Mouse (Mus musculus) stomach, embryonic 16.5 days (tissue): ENCODE results near the gene Gm5796. TPM values are rescaled to one million over a fixed set of nuclear protein-coding genes. Genes with fewer than 3 reads are reported as not detected.
"Not testable (repeated sequence)": the region's sequence is repeated elsewhere in the genome, so short reads cannot be mapped to it uniquely, and the experiment has no call there.

Experiments used
- ATAC-seq: fragments of 200-750 bp; cut with Nextera tagmentation; 2 replicates; pipeline ENCODE4 v1.8.0; 2017; ENCODE audit warnings: moderate number of reproducible peaks, moderate TSS enrichment; ENCODE audit not compliant: insufficient read depth, low FRiP score
- H3K27ac ChIP-seq: fragments of 300-500 bp; sonication (generic); 2 replicates; pipeline ENCODE4 v1.5.1; 2014; ENCODE audit warnings: low read length
- H3K27me3 ChIP-seq: fragments of 300-500 bp; sonication (generic); 2 replicates; pipeline ENCODE4 v1.6.1; 2014; ENCODE audit warnings: low read length, control low read depth, mixed read lengths; ENCODE audit not compliant: control insufficient read depth, insufficient read depth
- H3K36me3 ChIP-seq: fragments of 300-500 bp; sonication (generic); 2 replicates; pipeline ENCODE4 v1.6.1; 2014; ENCODE audit warnings: low read length; ENCODE audit not compliant: control insufficient read depth, insufficient read depth
- H3K4me1 ChIP-seq: fragments of 300-500 bp; sonication (generic); 2 replicates; pipeline ENCODE4 v1.6.1; 2014; ENCODE audit warnings: low read length, control low read depth, mixed read lengths; ENCODE audit not compliant: control insufficient read depth, insufficient read depth
- H3K4me2 ChIP-seq: fragments of 300-500 bp; sonication (generic); 2 replicates; pipeline ENCODE4 v1.6.1; 2014; ENCODE audit warnings: low read depth, low read length, mixed read lengths
- H3K4me3 ChIP-seq: fragments of 300-500 bp; sonication (generic); replicated peaks from 2 replicates; pipeline ENCODE4 v1.5.1; 2014; ENCODE audit warnings: mild to moderate bottlenecking, low read length
- H3K9ac ChIP-seq: fragments of 300-500 bp; sonication (generic); 2 replicates; pipeline ENCODE4 v1.6.1; 2014; ENCODE audit warnings: low read length
- H3K9me3 ChIP-seq: fragments of 300-500 bp; sonication (generic); replicated peaks from 2 replicates; pipeline ENCODE4 v1.6.1; 2016; ENCODE audit warnings: low read length, control low read depth; ENCODE audit not compliant: control insufficient read depth
- WGBS: fragments of 180-500 bp; shearing (Covaris S2); extraction: QIAGEN DNeasy Blood & Tissue Kit; methylation state at CpG from one replicate; pipeline ENCODE4 v1.1.7; 2014; 5-methylcytosine and 5-hydroxymethylcytosine counted together
- polyA plus RNA-seq: library from polyadenylated mRNA; unstranded; fragments of >200 nt; fragmentation: Nextera tagmentation; extraction: Ambion mirVana; gene quantifications from 2 replicates; pipeline ENCODE4 v1.2.1, GENCODE M21; 2015

Gm5796 gene
- polyA plus RNA-seq: 0.42 TPM in 1 of 2 replicates, not detected in the other

DNA sequence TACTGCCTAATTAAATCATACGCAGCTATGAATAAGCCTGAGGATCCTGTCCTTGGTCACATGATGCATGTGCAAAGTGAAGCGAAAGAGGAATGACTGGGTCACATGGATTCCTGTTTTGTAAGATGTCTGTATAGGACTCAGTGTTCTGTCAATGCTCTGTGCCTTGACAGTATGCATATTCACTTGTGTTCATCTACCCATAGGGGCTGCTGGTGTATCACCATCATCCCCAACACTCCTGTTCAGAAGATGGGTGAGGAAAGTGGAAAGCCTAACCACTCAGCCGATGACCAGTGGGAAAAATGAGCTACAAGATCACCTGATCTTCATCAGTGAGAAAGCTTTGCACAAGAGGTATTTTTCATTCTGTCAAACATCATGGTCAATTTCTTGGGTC lies at the start of gene Gm5796:
TSS of gene Gm5796 (plus strand) at position 301 of the 400 bp plus-strand sequence.
- not testable (repeated sequence) for H3K9me3 ChIP-seq, H3K27me3 ChIP-seq, H3K36me3 ChIP-seq, H3K4me3 ChIP-seq, H3K4me1 ChIP-seq, ATAC-seq, H3K27ac ChIP-seq, H3K4me2 ChIP-seq, H3K9ac ChIP-seq
- no CpG with 5 or more reads among the region's 3 CpGs for WGBS

DNA sequence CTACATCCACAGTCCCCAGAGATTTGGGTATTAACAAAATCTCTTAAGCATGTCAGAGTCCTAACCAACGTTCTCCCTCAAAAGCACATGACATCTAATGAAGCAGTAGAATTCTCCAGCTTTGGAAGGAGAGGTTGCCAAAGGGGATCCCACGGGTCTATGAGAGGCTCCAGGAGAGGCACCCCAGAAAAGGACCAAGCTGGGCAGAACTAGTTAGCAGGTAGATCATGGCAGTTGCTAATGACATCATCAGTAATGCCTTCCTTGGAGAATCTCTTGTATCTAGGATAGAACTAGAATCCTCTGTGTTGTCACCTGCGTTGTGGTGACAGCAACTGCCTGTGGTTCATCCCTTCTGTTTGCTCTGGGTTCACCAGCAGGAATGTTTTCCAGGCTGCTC lies 25.6 kb upstream of the Gm5796 start, which contains the start of gene Gm3099:
TSS of gene Gm3099 (plus strand) at position 301 of the 400 bp plus-strand sequence.
- H3K4me2 ChIP-seq, H3K27me3 ChIP-seq, H3K4me1 ChIP-seq, H3K4me3 ChIP-seq, H3K9me3 ChIP-seq, H3K27ac ChIP-seq, H3K36me3 ChIP-seq, H3K9ac ChIP-seq, ATAC-seq: not testable (repeated sequence)
- 89% methylated on average over 1 of the region's 3 CpGs for WGBS

GRCm38 (mm10) chr14:4083820-4084219 lies 60.1 kb downstream of the Gm5796 start, which contains the start of gene Gm3115:
Gene Gm3115, plus strand, starts transcription at chr14:4084120.
- not testable (repeated sequence) for H3K36me3 ChIP-seq, H3K4me1 ChIP-seq, H3K9ac ChIP-seq, H3K4me2 ChIP-seq, ATAC-seq, H3K27ac ChIP-seq, H3K27me3 ChIP-seq, H3K9me3 ChIP-seq, H3K4me3 ChIP-seq
- 60% methylated on average over 3 of the region's 3 CpGs for WGBS

Other genes starting within 250 kb of the Gm5796 start
- gene Gm3002, start 213.9 kb upstream of the Gm5796 start, polyA plus RNA-seq: 0.13 TPM in 1 of 2 replicates, not detected in the other
- gene Gm3033, start 177.7 kb upstream of the Gm5796 start, polyA plus RNA-seq: 0.21 TPM in 1 of 2 replicates, not detected in the other
- not detected in 2 replicates for gene Gm2916, start 139.8 kb upstream of the Gm5796 start, polyA plus RNA-seq
- gene Gm3029, start 92.2 kb upstream of the Gm5796 start, polyA plus RNA-seq: not detected in 2 replicates
- not detected in 2 replicates for gene Gm3095, start 60.4 kb upstream of the Gm5796 start, polyA plus RNA-seq
- not detected in 2 replicates for gene Gm3099, start 25.5 kb upstream of the Gm5796 start, polyA plus RNA-seq
- gene Gm3115, start 60.2 kb downstream of the Gm5796 start, polyA plus RNA-seq: not detected in 2 replicates
- 0.36 and 0.77 TPM in 2 replicates for gene Gm8108, start 86.6 kb downstream of the Gm5796 start, polyA plus RNA-seq
- not detected in 2 replicates for gene Gm3127, start 141.1 kb downstream of the Gm5796 start, polyA plus RNA-seq
- gene Gm2974, start 158.6 kb downstream of the Gm5796 start, polyA plus RNA-seq: 0.29 TPM in 1 of 2 replicates, not detected in the other
- gene Gm3138, start 225.7 kb downstream of the Gm5796 start, polyA plus RNA-seq: not detected in 2 replicates